Mouse (Mus musculus) subcutaneous adipose tissue, adult 2 months (tissue): Measurements from ENCODE around the gene Ccdc136. TPM values are rescaled to one million over a fixed set of nuclear protein-coding genes. Genes with fewer than 3 reads are reported as not detected.

Experiments
- polyA plus RNA-seq: library from polyadenylated mRNA; depleted of rRNA; stranded (reverse); fragments of >200 nt; gene quantifications from 2 replicates; pipeline ENCODE4 v1.2.3, GENCODE M21; 2012; ENCODE audit warnings: low replicate concordance; rRNA removed

The Ccdc136 gene
- 1.2 and 19.6 TPM in 2 replicates for polyA plus RNA-seq

DNA sequence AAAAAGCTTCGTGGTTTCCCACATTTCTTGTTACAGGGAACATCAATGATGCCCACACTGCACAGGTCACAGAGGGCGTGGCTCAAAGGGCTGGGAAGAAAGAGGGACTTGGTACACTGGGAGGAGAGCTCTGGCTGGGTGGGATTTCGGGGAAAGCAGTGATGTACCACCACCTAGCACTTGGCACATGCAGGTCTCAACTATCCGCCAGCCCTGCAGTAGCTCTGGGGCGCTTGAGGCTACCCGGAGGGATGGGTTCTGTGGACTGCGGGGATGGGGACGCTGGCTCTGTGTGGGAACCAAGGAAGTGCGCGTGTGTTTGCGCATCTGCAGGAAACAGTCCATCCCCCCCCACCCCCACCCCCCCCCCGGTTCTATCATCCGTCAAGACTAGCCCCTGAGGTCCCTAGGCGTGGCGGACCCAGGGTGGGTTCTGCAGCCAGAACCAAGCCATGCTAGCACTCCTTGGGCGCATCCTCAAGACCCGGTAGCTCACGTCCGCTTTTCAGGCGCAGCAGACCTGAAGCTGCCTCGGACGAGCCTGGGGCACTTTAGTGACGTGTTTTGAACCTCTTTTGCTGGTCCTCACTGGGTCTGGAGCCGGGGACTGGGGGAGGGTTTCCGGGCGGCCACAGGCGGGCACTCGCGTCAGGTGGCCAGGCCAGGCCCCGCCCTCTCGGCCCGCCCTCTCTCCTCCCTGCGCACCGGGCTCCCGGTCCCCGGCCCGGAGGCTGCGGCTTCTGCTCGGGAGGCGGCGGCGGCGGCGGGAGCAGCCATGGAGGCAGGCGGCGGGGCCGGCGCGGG lies at the start of gene Ccdc136:
Gene Ccdc136, plus strand, starts transcription at position 400 of the 804 bp plus-strand sequence.

DNA sequence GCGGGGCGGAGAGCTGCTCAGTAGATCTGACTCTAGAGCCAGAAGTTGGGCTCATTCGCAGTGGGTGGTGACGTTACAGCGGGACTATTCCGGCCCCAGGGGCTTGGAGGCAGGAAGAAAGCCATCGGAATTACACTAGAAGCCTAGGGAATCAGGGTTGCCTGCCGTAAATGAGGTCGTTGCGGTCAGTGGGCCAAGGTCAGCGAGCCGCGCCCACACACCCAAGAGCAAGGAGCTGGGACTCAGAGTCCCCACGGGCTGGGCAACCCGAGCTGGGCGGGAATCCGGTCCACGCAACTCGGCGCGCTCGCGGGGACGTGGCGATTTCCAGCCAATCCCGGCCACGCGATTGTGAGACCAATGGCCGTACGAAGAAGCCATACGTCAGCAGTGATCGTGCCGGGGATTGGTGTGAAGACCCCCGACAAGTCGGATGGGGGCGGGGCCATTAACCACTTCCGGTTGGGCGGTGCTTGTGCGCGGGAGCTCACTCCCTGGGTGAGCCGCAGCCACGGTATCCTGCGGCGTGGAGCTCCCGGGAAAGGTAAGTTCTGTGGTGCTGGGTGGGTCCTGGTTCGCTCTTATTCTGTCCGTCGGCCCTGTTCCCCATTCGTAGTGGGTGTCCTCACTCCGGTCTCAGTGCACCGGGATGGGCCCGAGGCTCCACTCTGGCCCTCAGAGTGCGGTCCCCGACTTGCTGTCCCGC lies 48.3 kb upstream of the Ccdc136 start, which contains the start of gene Calu:
Gene Calu, plus strand, starts transcription at position 405 of the 706 bp plus-strand sequence.

DNA sequence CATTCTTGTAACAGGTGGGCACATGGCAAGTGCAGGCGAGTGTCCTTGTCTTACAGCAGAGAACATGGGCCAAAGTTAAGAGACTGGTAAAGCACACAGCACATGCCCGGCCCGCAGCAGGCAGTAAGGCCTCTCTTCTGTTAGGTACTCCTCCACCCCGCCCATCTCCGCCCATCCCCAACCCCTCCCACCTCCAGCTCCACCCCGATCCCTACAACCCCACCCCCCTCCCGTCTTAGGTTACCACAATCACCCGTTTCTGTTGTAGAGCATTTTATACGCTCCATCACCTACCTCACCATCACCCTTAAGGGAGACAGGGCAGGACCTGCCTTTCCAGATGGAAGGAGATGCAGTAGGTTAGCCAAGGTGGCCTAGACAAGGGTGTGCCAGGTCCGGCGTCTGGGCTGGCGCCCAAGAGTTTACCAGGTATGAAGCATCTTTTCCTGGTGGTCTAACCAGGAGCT lies 8.0 kb upstream of the Ccdc136 start, which contains the start of gene Opn1sw:
Gene Opn1sw, minus strand, starts transcription at position 417 of the 467 bp plus-strand sequence.

DNA sequence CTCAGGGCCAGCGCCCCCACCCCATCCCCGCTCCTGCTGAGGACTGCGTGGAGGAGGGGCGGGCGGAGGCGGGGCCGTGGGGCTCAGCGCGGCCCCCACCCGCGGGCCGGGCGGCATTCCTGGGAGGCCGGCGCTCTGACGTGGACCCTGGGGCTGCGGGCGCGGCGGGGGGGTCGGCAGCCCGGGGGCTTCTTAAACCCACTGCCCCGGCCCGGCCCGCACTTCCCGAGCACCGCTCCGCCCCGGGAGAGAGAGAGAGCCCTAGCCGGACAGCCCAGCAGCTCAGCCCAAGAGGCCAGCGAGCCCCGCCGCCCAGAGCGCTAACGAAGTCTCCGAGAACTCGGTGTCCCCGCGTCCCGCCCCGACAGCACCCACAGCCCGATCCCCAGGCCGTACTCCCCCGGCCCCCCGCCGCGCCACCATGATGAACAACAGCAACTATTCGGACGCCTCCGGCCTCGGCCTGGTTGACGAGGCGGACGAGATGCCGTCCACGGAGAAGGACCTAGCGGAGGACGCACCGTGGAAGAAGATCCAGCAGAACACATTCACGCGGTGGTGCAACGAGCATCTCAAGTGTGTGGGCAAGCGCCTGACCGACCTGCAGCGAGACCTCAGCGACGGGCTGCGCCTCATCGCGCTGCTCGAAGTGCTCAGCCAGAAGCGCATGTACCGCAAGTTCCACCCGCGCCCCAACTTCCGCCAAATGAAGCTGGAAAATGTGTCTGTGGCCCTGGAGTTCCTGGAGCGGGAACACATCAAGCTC lies 37.1 kb downstream of the Ccdc136 start, which contains the start of gene Flnc:
Gene Flnc, plus strand, starts transcription at position 219 of the 766 bp plus-strand sequence.

DNA sequence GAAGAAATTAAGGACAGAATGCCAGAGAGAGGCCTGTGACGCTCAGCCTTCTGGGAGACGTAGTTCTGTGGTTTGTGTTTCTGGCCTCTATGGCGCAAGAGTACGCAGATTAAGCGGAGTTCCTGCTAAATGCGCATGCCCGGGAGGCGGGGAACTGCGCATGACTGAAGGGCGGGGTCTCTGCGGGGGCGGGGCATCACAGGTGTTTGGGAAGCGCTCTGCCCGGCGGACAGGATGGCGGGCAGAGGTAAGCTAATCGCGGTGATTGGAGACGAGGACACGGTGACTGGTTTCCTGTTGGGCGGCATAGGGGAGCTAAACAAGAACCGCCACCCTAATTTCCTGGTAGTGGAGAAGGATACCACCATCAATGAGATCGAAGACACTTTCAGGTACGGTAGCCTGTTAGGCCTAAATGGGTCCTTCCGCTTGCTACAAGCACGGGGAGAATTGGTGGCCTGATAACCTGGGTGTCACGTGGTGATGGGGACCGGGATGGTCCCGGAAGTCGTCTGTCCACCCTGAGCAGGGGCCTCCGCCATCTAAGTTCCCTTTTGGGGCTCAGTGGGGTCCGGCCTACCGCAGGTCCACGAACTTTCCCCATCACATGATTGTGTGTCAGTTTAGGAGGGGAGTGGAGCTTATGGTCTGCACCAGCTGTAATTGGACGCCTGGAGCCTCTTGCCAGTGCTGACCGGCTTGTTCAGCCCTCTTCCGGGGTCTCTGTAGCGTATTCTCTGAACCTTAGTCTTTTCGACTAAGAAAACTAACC lies 71.7 kb downstream of the Ccdc136 start, which contains the start of gene Atp6v1f:
Gene Atp6v1f, plus strand, starts transcription at position 136 of the 772 bp plus-strand sequence.

DNA sequence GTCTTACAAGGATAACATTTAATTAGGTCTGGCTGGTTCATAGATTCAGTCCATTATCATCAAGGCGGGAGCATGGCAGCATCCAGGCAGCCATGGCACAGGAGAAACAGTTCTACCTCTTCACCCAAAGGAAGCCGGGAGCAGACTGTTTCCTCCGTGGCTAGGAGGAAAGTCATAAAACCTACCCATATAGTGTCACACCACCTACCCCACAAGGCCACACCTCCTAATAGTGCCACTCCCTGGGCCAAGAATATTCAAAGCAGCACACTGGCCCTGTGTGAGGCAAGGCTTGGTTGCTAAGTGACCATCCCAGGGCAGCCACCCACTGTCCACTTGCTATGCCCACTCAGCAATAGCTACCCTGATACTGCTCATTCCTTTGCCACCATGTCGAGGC lies 75.0 kb downstream of the Ccdc136 start, which contains the start of gene Atp6v1fnb:
Gene Atp6v1fnb, plus strand, starts transcription at position 301 of the 400 bp plus-strand sequence.

Other genes with a start within 250 kb of the Ccdc136 start
- gene Rbm28, start 231.3 kb upstream of the Ccdc136 start, polyA plus RNA-seq: 11.8 and 16.9 TPM in 2 replicates
- gene Prrt4, start 216.7 kb upstream of the Ccdc136 start, polyA plus RNA-seq: 2.1 and 3.6 TPM in 2 replicates
- gene Impdh1, start 179.9 kb upstream of the Ccdc136 start, polyA plus RNA-seq: 59.3 and 87.4 TPM in 2 replicates
- gene Hilpda, start 123.8 kb upstream of the Ccdc136 start, polyA plus RNA-seq: 25.1 and 26.1 TPM in 2 replicates
- 1.6 and 1.7 TPM in 2 replicates for gene Fam71f2, start 116.7 kb upstream of the Ccdc136 start, polyA plus RNA-seq
- not detected in 2 replicates for gene Fam71f1, start 77.2 kb upstream of the Ccdc136 start, polyA plus RNA-seq
- gene Calu, start 48.2 kb upstream of the Ccdc136 start, polyA plus RNA-seq: 125 and 141 TPM in 2 replicates
- gene Opn1sw, start 7.8 kb upstream of the Ccdc136 start, polyA plus RNA-seq: 2.0 TPM in 1 of 2 replicates, not detected in the other
- 5.5 and 55.5 TPM in 2 replicates for gene Flnc, start 36.9 kb downstream of the Ccdc136 start, polyA plus RNA-seq
- gene Atp6v1f, start 71.4 kb downstream of the Ccdc136 start, polyA plus RNA-seq: 274 and 278 TPM in 2 replicates
- 0.28 TPM in 1 of 2 replicates, not detected in the other for gene Atp6v1fnb, start 75.1 kb downstream of the Ccdc136 start, polyA plus RNA-seq
- gene Kcp, start 111.6 kb downstream of the Ccdc136 start, polyA plus RNA-seq: 24.4 and 39.2 TPM in 2 replicates
- gene Irf5, start 130.3 kb downstream of the Ccdc136 start, polyA plus RNA-seq: 20.7 and 27.3 TPM in 2 replicates
- gene Tnpo3, start 213.6 kb downstream of the Ccdc136 start, polyA plus RNA-seq: 52.0 and 55.6 TPM in 2 replicates